In genomic region chr2:158028354-158028863, GRCm38 (mm10) we compare ENCODE assay signal across 8 mouse cellular contexts. TPM values are rescaled to one million over a fixed set of nuclear protein-coding genes. Genes with fewer than 3 reads are reported as not detected.
DNase-seq lines count a peak whose midpoint lies in the region; ATAC-seq and TF ChIP-seq lines count a peak whose summit lies in the region.

Gene Tti1 (minus strand): TSS chr2:158028433.
Gene Rprd1b (plus strand): TSS chr2:158028497.

- 0 out of 2 replicates have a peak, but pooled peaks cover 8% of the 10 kb centered on the region for H3K36me3 ChIP-seq in embryonic facial prominence, embryonic 14.5 days (ENCODE audit: control insufficient read depth, insufficient read depth, low read length)
- no peaks in the 10 kb centered on the region for H3K36me3 ChIP-seq in limb, embryonic 14.5 days (ENCODE audit: control insufficient read depth, insufficient read depth, low read length)
- H3K36me3 ChIP-seq in midbrain, postnatal 0 days (ENCODE audit: insufficient read depth, low read length), result no peaks in the 10 kb centered on the region

- TF ChIP-seq POLR2A in limb, embryonic 14.5 days (IDR thresholded peaks at IDR 0.05; ENCODE audit: borderline replicate concordance, extremely low read depth, insufficient read depth, insufficient read length), result peak; percentile 82; the same call in 1 of the 2 replicates

- peaks cover 18% of the 10 kb centered on the region for H3K4me1 ChIP-seq in embryonic facial prominence, embryonic 14.5 days (ENCODE audit: control insufficient read depth, insufficient read depth, low read length)
- peaks cover 28% of the 10 kb centered on the region for H3K4me1 ChIP-seq in limb, embryonic 14.5 days (ENCODE audit: control insufficient read depth, insufficient read depth, low read length)
- H3K4me1 ChIP-seq in midbrain, postnatal 0 days (ENCODE audit: insufficient read depth, low read length), result peaks cover 13% of the 10 kb centered on the region

- TF ChIP-seq CTCF in midbrain, postnatal 0 days (IDR thresholded peaks at IDR 0.05), result no peak

- no peaks in the 10 kb centered on the region for H3K27me3 ChIP-seq in embryonic facial prominence, embryonic 14.5 days (replicated peaks; ENCODE audit: control insufficient read depth, insufficient read depth, low read length)
- H3K27me3 ChIP-seq in limb, embryonic 14.5 days (ENCODE audit: control insufficient read depth, insufficient read depth, low read length), result no peaks in the 10 kb centered on the region
- no peaks in the 10 kb centered on the region for H3K27me3 ChIP-seq in midbrain, postnatal 0 days (ENCODE audit: insufficient read depth, low read length)

- 0% methylated on average over 35 of the region's 52 CpGs for WGBS in embryonic facial prominence, embryonic 14.5 days
- WGBS in limb, embryonic 14.5 days, result 0% methylated on average over 47 of the region's 52 CpGs
- under 1% methylated on average over 44 of the region's 52 CpGs for WGBS in midbrain, postnatal 0 days

- H3K4me2 ChIP-seq in embryonic facial prominence, embryonic 14.5 days (ENCODE audit: low read depth, low read length), result peak within 1 kb of the TSS; percentile 81
- H3K4me2 ChIP-seq in limb, embryonic 14.5 days (replicated peaks; ENCODE audit: low read depth, low read length, severe bottlenecking), result peak within 1 kb of the TSS; percentile 79
- peak within 1 kb of the TSS; percentile 73 for H3K4me2 ChIP-seq in midbrain, postnatal 0 days (ENCODE audit: low read depth, low read length, poor library complexity, severe bottlenecking)

- H3K27ac ChIP-seq in embryonic facial prominence, embryonic 14.5 days (replicated peaks; ENCODE audit: low read depth, low read length), result peak within 1 kb of the TSS; percentile 94
- peak within 1 kb of the TSS; percentile 95 for H3K27ac ChIP-seq in limb, embryonic 14.5 days (replicated peaks; ENCODE audit: low read depth, low read length)
- H3K27ac ChIP-seq in midbrain, postnatal 0 days (ENCODE audit: low read depth, low read length), result peak within 1 kb of the TSS; percentile 83

- peak; percentile 97 for ATAC-seq in embryonic facial prominence, embryonic 14.5 days (ENCODE audit: low read depth)
- ATAC-seq in limb, embryonic 14.5 days (ENCODE audit: low FRiP score, low read depth), result peak; percentile 94
- peak; percentile 94 for ATAC-seq in midbrain, postnatal 0 days (ENCODE audit: low FRiP score)

- H3K9ac ChIP-seq in embryonic facial prominence, embryonic 14.5 days (ENCODE audit: low read depth, low read length), result peak within 1 kb of the TSS; percentile 93
- peak within 1 kb of the TSS; percentile 87 for H3K9ac ChIP-seq in limb, embryonic 14.5 days (ENCODE audit: low read depth, low read length, severe bottlenecking)
- peak within 1 kb of the TSS; percentile 80 for H3K9ac ChIP-seq in midbrain, postnatal 0 days (replicated peaks; ENCODE audit: low read length, poor library complexity, severe bottlenecking)

- H3K4me3 ChIP-seq in embryonic facial prominence, embryonic 14.5 days (ENCODE audit: low read depth, low read length), result peak within 1 kb of the TSS; percentile 95
- peak within 1 kb of the TSS; percentile 76 for H3K4me3 ChIP-seq in limb, embryonic 14.5 days (replicated peaks; ENCODE audit: low read length)
- peak within 1 kb of the TSS; percentile 77 for H3K4me3 ChIP-seq in midbrain, postnatal 0 days (ENCODE audit: low read depth, low read length)

- DNase-seq in 3T3-L1 (ENCODE audit: low read depth, low spot score), result peak; percentile 97
- peak; percentile 88 to 91 for DNase-seq in adrenal gland, postnatal 4 days (ENCODE audit: low spot score in 2 of 2)
- peak; percentile 97 for DNase-seq in embryonic facial prominence, embryonic 14.5 days (ENCODE audit: low spot score)
- peak; percentile 95 for DNase-seq in heart, adult 8-10 months (ENCODE audit: low spot score)
- peak; percentile 94 for DNase-seq in kidney, adult 9 months
- DNase-seq in limb, embryonic 14.5 days (ENCODE audit: low spot score), result peak; percentile 94
- peak; percentile 97 for DNase-seq in midbrain, postnatal 0 days (ENCODE audit: low spot score)
- DNase-seq in spleen, postnatal 14 days (ENCODE audit: low spot score in 2 of 2), result peak; percentile 85 to 94

- no peaks in the 10 kb centered on the region for H3K9me3 ChIP-seq in embryonic facial prominence, embryonic 14.5 days (ENCODE audit: control insufficient read depth, low read length)
- no peaks in the 10 kb centered on the region for H3K9me3 ChIP-seq in limb, embryonic 14.5 days (ENCODE audit: control insufficient read depth, low read length)
- no peaks in the 10 kb centered on the region for H3K9me3 ChIP-seq in midbrain, postnatal 0 days (ENCODE audit: low read length)

RNA-seq across cellular contexts. Expression of gene Tti1, which starts in this region (rescaled TPM):
- 10 to 100 TPM; 26.9 to 27.7 TPM for total RNA-seq in adrenal gland, postnatal 4 days (2021)
- polyA plus RNA-seq in embryonic facial prominence, embryonic 14.5 days (2014; fragmentation: Nextera tagmentation; extraction: Ambion mirVana), result 17.0 and 22.0 TPM in 2 replicates
- 10 to 100 TPM; 22.4 to 35.4 (median 29.9) TPM for total RNA-seq in heart, adult 8-10 months (2022)
- 23.7 and 25.5 TPM in 2 replicates for polyA plus RNA-seq in limb, embryonic 14.5 days (2012; rRNA removed)
- polyA plus RNA-seq in limb, embryonic 14.5 days (2014; fragmentation: Nextera tagmentation; extraction: Ambion mirVana), result 19.1 and 20.1 TPM in 2 replicates
- total RNA-seq in midbrain, postnatal 0 days (2014; rRNA removed), result 13.5 and 20.0 TPM in 2 replicates
- 9.2 and 11.0 TPM in 2 replicates for polyA plus RNA-seq in midbrain, postnatal 0 days (2015; fragmentation: Nextera tagmentation; extraction: Ambion mirVana)

RNA-seq across cellular contexts. Expression of gene Rprd1b, which starts in this region (rescaled TPM):
- 10 to 100 TPM; 40.2 to 45.1 TPM for total RNA-seq in adrenal gland, postnatal 4 days (2021)
- 32.8 and 37.5 TPM in 2 replicates for polyA plus RNA-seq in embryonic facial prominence, embryonic 14.5 days (2014; fragmentation: Nextera tagmentation; extraction: Ambion mirVana)
- total RNA-seq in heart, adult 8-10 months (2022), result 10 to 100 TPM; 25.3 to 30.1 (median 28.6) TPM
- 30.6 and 32.5 TPM in 2 replicates for polyA plus RNA-seq in limb, embryonic 14.5 days (2012; rRNA removed)
- polyA plus RNA-seq in limb, embryonic 14.5 days (2014; fragmentation: Nextera tagmentation; extraction: Ambion mirVana), result 37.1 and 44.8 TPM in 2 replicates
- 20.8 and 64.5 TPM in 2 replicates for total RNA-seq in midbrain, postnatal 0 days (2014; rRNA removed)
- 19.0 and 20.5 TPM in 2 replicates for polyA plus RNA-seq in midbrain, postnatal 0 days (2015; fragmentation: Nextera tagmentation; extraction: Ambion mirVana)

Comparison
In these comparisons a context has a peak if more than half of its experiments do, and no peak if none do; other contexts are left out.
1. Peak in every context shown above with its lines: DNase-seq, ATAC-seq, H3K4me3 ChIP-seq and H3K27ac ChIP-seq.